Mouse (Mus musculus): ENCODE measurements at regions not wholly inside any gene's neighbourhood (a gene's known extent, or its start where the extent isn't known, plus 50 kb on each side); places are given as distances from the start of the nearest gene placed in this dataset.

- WGBS: 62% methylated on average over 7 of the region's 7 CpGs
- no peak overlapping the region for H3K9ac ChIP-seq
- H3K4me1 ChIP-seq: peaks cover 37% of the 10 kb centered on the region
- H3K4me3 ChIP-seq: no peak overlapping the region
- H3K4me2 ChIP-seq: no peak overlapping the region
- ATAC-seq (ENCODE audit: insufficient number of reproducible peaks, insufficient read depth, low FRiP score, low TSS enrichment, low read depth): no peak
- H3K36me3 ChIP-seq: no peaks in the 10 kb centered on the region
- no peaks in the 10 kb centered on the region for H3K9me3 ChIP-seq
- H3K27me3 ChIP-seq: peaks cover 4% of the 10 kb centered on the region; the same call in 1 of the 2 replicates
- H3K27ac ChIP-seq: no peak overlapping the region
Measured at GRCm38 (mm10) chr7:37291726-37292125, 481.7 kb downstream of the Zfp536 start.

GRCm38 (mm10) chr7:37292554-37292953 is 480.9 kb downstream of the Zfp536 start:
- no peak overlapping the region for H3K4me2 ChIP-seq
- H3K4me3 ChIP-seq: no peak overlapping the region
- no peak overlapping the region for H3K27ac ChIP-seq
- H3K9ac ChIP-seq: no peak overlapping the region
- peaks cover 4% of the 10 kb centered on the region; the same call in 1 of the 2 replicates for H3K27me3 ChIP-seq
- peaks cover 37% of the 10 kb centered on the region for H3K4me1 ChIP-seq
- H3K9me3 ChIP-seq: no peaks in the 10 kb centered on the region
- 42% methylated on average over 9 of the region's 9 CpGs for WGBS
- no peaks in the 10 kb centered on the region for H3K36me3 ChIP-seq
- ATAC-seq (ENCODE audit: insufficient number of reproducible peaks, insufficient read depth, low FRiP score, low TSS enrichment, low read depth): no peak

GRCm38 (mm10) chr7:37298888-37299287 is 474.6 kb downstream of the Zfp536 start:
- no peak for ATAC-seq (ENCODE audit: insufficient number of reproducible peaks, insufficient read depth, low FRiP score, low TSS enrichment, low read depth)
- H3K27me3 ChIP-seq: no peaks in the 10 kb centered on the region
- 36% methylated on average over 3 of the region's 3 CpGs for WGBS

GRCm38 (mm10) chr7:37305463-37305862 is 468.0 kb downstream of the Zfp536 start:
- H3K4me1 ChIP-seq: no peaks in the 10 kb centered on the region
- no peak overlapping the region for H3K27ac ChIP-seq
- H3K27me3 ChIP-seq: no peaks in the 10 kb centered on the region
- ATAC-seq (ENCODE audit: insufficient number of reproducible peaks, insufficient read depth, low FRiP score, low TSS enrichment, low read depth): no peak
- H3K4me3 ChIP-seq: no peak overlapping the region
- H3K4me2 ChIP-seq: no peak overlapping the region
- H3K36me3 ChIP-seq: no peaks in the 10 kb centered on the region
- no peaks in the 10 kb centered on the region for H3K9me3 ChIP-seq
- H3K9ac ChIP-seq: no peak overlapping the region
- 77% methylated on average over 9 of the region's 9 CpGs for WGBS

More at GRCm38 (mm10) chr7:37298888-37299287, 474.6 kb downstream of the Zfp536 start:
- no peak overlapping the region for H3K4me3 ChIP-seq
- no peak overlapping the region for H3K27ac ChIP-seq
- H3K4me2 ChIP-seq: no peak overlapping the region
- H3K4me1 ChIP-seq: no peaks in the 10 kb centered on the region
- H3K36me3 ChIP-seq: no peaks in the 10 kb centered on the region
- H3K9me3 ChIP-seq: no peaks in the 10 kb centered on the region
- H3K9ac ChIP-seq: no peak overlapping the region

- 80% methylated on average over 4 of the region's 4 CpGs for WGBS
- 0 out of 2 replicates have a peak, but pooled peaks cover 2% of the 10 kb centered on the region for H3K4me1 ChIP-seq
- no peak overlapping the region for H3K4me2 ChIP-seq
- no peaks in the 10 kb centered on the region for H3K9me3 ChIP-seq
- no peaks in the 10 kb centered on the region for H3K36me3 ChIP-seq
- H3K27me3 ChIP-seq: no peaks in the 10 kb centered on the region
- no peak overlapping the region for H3K27ac ChIP-seq
- ATAC-seq (ENCODE audit: insufficient number of reproducible peaks, insufficient read depth, low FRiP score, low TSS enrichment, low read depth): no peak
- H3K9ac ChIP-seq: no peak overlapping the region
- H3K4me3 ChIP-seq: no peak overlapping the region
Measured at GRCm38 (mm10) chr7:37307191-37307590, 466.2 kb downstream of the Zfp536 start.

GRCm38 (mm10) chr7:37324653-37325052 is 448.8 kb downstream of the Zfp536 start:
- Histone ChIP-seq H3K36me3 (no peaks in the 10 kb centered on the region), H3K9me3 (no peaks in the 10 kb centered on the region), H3K4me2 (no peak overlapping the region), H3K27me3 (no peaks in the 10 kb centered on the region), H3K27ac (no peak overlapping the region), H3K9ac (no peak overlapping the region), H3K4me1 (peaks cover 11% of the 10 kb centered on the region), H3K4me3 (no peak overlapping the region)
- WGBS: 91% methylated on average over 7 of the region's 7 CpGs
- no peak for ATAC-seq (ENCODE audit: insufficient number of reproducible peaks, insufficient read depth, low FRiP score, low TSS enrichment, low read depth)

GRCm38 (mm10) chr7:37333451-37333850 is 440.0 kb downstream of the Zfp536 start:
- Histone ChIP-seq H3K36me3 (no peaks in the 10 kb centered on the region), H3K9me3 (no peaks in the 10 kb centered on the region), H3K27me3 (peaks cover 5% of the 10 kb centered on the region; the same call in 1 of the 2 replicates), H3K4me2 (no peak overlapping the region), H3K9ac (no peak overlapping the region), H3K4me3 (no peak overlapping the region), H3K27ac (no peak overlapping the region), H3K4me1 (peaks cover 46% of the 10 kb centered on the region)
- no peak for ATAC-seq (ENCODE audit: insufficient number of reproducible peaks, insufficient read depth, low FRiP score, low TSS enrichment, low read depth)
- WGBS: 66% methylated on average over 16 of the region's 16 CpGs

GRCm38 (mm10) chr7:37335212-37335611 is 438.2 kb downstream of the Zfp536 start:
- Histone ChIP-seq H3K27me3 (peaks cover 16% of the 10 kb centered on the region), H3K36me3 (no peaks in the 10 kb centered on the region), H3K4me1 (peaks cover 51% of the 10 kb centered on the region), H3K27ac (no peak overlapping the region; the same call in 1 of the 2 replicates), H3K9me3 (no peaks in the 10 kb centered on the region), H3K9ac (no peak overlapping the region), H3K4me3 (no peak overlapping the region), H3K4me2 (no peak overlapping the region)
- WGBS: 49% methylated on average over 7 of the region's 7 CpGs
- ATAC-seq (ENCODE audit: insufficient number of reproducible peaks, insufficient read depth, low FRiP score, low TSS enrichment, low read depth): no peak

GRCm38 (mm10) chr7:37336171-37336850 is 437.1 kb downstream of the Zfp536 start:
- no peaks in the 10 kb centered on the region for H3K36me3 ChIP-seq
- no peaks in the 10 kb centered on the region for H3K9me3 ChIP-seq
- peak overlapping the region; percentile 58 for H3K9ac ChIP-seq
- peak overlapping the region; percentile 43 for H3K4me3 ChIP-seq
- H3K27me3 ChIP-seq: peaks cover 23% of the 10 kb centered on the region
- WGBS: 10% methylated on average over 12 of the region's 12 CpGs
- peak overlapping the region; percentile 73 for H3K4me2 ChIP-seq
- no peak for ATAC-seq (ENCODE audit: insufficient number of reproducible peaks, insufficient read depth, low FRiP score, low TSS enrichment, low read depth)
- H3K27ac ChIP-seq: peak overlapping the region; percentile 73
- H3K4me1 ChIP-seq: peaks cover 51% of the 10 kb centered on the region

GRCm38 (mm10) chr7:37336851-37337531 is 436.4 kb downstream of the Zfp536 start:
- H3K9me3 ChIP-seq: no peaks in the 10 kb centered on the region
- peak overlapping the region; percentile 73 for H3K27ac ChIP-seq
- H3K4me2 ChIP-seq: peak overlapping the region; percentile 73
- peak overlapping the region; percentile 43 for H3K4me3 ChIP-seq
- H3K36me3 ChIP-seq: no peaks in the 10 kb centered on the region
- H3K27me3 ChIP-seq: peaks cover 27% of the 10 kb centered on the region
- peak overlapping the region; percentile 58 for H3K9ac ChIP-seq
- H3K4me1 ChIP-seq: peaks cover 51% of the 10 kb centered on the region
- WGBS: 4% methylated on average over 28 of the region's 28 CpGs
- no peak for ATAC-seq (ENCODE audit: insufficient number of reproducible peaks, insufficient read depth, low FRiP score, low TSS enrichment, low read depth)

GRCm38 (mm10) chr7:37337616-37338015 is 435.8 kb downstream of the Zfp536 start:
- Histone ChIP-seq H3K9me3 (no peaks in the 10 kb centered on the region), H3K27ac (peak overlapping the region; percentile 73), H3K4me2 (peak overlapping the region; percentile 73), H3K4me1 (peaks cover 54% of the 10 kb centered on the region), H3K9ac (peak overlapping the region; percentile 55; the same call in 1 of the 2 replicates), H3K4me3 (peak overlapping the region; percentile 43), H3K36me3 (no peaks in the 10 kb centered on the region), H3K27me3 (peaks cover 33% of the 10 kb centered on the region)
- 17% methylated on average over 11 of the region's 11 CpGs for WGBS
- ATAC-seq (ENCODE audit: insufficient number of reproducible peaks, insufficient read depth, low FRiP score, low TSS enrichment, low read depth): no peak

GRCm38 (mm10) chr7:37338067-37338501 is 435.4 kb downstream of the Zfp536 start:
- Histone ChIP-seq H3K36me3 (no peaks in the 10 kb centered on the region), H3K27me3 (peaks cover 37% of the 10 kb centered on the region), H3K4me1 (peaks cover 59% of the 10 kb centered on the region), H3K4me2 (peak overlapping the region; percentile 73), H3K9ac (peak overlapping the region; percentile 55; the same call in 1 of the 2 replicates), H3K9me3 (no peaks in the 10 kb centered on the region), H3K4me3 (peak overlapping the region; percentile 43; the same call in 1 of the 2 replicates), H3K27ac (0 out of 2 replicates have a peak overlapping the region, but pooled peaks have one; percentile 73)
- 8% methylated on average over 11 of the region's 11 CpGs for WGBS
- no peak for ATAC-seq (ENCODE audit: insufficient number of reproducible peaks, insufficient read depth, low FRiP score, low TSS enrichment, low read depth)

Data from embryonic facial prominence, embryonic 13.5 days (tissue).